Mouse (Mus musculus): ENCODE measurements around the gene Pank2.

DNA sequence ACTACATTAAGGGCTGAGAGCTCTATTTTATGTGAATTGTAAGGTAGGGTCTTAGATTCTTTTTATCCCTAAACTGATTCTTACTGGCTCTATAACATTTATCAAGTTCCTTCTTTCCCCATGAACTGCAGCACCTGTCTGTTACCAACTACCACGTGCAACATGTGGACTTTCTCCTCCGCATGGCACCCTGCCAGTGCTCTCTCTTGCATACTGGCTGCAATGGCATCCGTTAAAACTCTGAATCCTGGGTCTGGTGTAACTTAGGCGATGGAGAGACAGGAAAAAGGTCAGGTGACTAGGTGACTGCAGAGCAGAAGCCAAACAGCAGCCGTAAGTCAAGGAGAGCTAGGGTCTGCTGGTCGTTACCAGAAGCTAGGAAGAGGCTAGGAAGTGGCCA lies 47.0 kb downstream of the Pank2 start:
- no peak for TF ChIP-seq CTCF (IDR thresholded peaks at IDR 0.05; ENCODE audit: low read depth, low read length)
- no peak for TF ChIP-seq POLR2A (IDR thresholded peaks at IDR 0.05; ENCODE audit: borderline replicate concordance, low read depth, low read length)

All from bone marrow macrophage, adult 2 months (primary cell).